Mouse (Mus musculus): ENCODE measurements around the gene Reg4.

The Reg4 gene

DNA sequence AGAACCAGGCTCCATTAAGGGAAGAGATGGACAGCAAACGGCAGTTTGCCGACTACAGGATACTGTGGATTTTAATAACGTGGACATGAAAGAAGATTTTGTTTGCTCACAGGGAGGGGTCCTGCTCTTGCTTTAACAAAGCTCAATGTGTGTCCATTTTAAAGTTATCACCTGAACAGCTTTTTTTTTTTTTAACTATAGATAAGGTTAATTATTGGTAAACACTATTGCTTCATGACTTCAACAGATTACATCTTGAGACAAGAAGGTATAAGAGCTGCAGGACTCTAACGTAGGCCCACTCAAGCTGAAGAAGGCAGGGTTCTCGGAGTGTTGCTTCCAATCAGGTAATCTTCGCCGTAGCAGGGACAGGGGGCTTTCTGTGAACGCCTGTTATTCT lies at the start of gene Reg4:
Reg4 (plus strand) TSS at position 301 of the 400 bp plus-strand sequence.
- no peak for DNase-seq (ENCODE audit: low spot score)

GRCm38 (mm10) chr3:98178340-98178739 lies 43.6 kb upstream of the Reg4 start:
- no peak for DNase-seq (ENCODE audit: low spot score)

- no peak for DNase-seq (ENCODE audit: low spot score)
These were observed 41.2 kb upstream of the Reg4 start for GRCm38 (mm10) chr3:98180805-98181204.

- no peak for DNase-seq (ENCODE audit: low spot score)
These were observed 36.7 kb upstream of the Reg4 start for GRCm38 (mm10) chr3:98185163-98185714.

GRCm38 (mm10) chr3:98187777-98188176 lies 34.2 kb upstream of the Reg4 start:
- no peak for DNase-seq (ENCODE audit: low spot score)

- DNase-seq (ENCODE audit: low spot score) = no peak
These were observed 24.0 kb upstream of the Reg4 start for GRCm38 (mm10) chr3:98197711-98198532.

GRCm38 (mm10) chr3:98199747-98200146 lies 22.2 kb upstream of the Reg4 start:
- DNase-seq (ENCODE audit: low spot score) = no peak

DNA sequence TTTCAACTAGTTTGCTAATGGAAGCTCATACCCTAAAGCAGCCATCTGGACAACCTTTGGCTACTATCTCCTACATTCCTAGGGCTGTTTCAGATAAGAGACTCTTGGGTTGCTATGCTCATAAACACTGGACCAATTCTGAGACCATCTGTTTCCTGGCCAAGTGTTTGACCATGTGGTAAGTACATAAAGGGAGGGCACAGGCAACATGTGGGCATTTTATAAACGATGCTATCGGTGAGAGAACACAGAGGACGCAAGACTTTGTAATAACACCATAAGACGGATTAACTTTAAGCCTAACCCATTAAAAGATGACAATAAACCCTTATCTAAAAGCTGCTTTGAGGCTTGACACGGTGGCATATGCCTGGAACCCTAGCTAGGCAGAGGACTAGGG lies 18.7 kb upstream of the Reg4 start:
- DNase-seq (ENCODE audit: low spot score) = no peak

GRCm38 (mm10) chr3:98206977-98207376 lies 15.0 kb upstream of the Reg4 start:
- DNase-seq (ENCODE audit: low spot score) = no peak

DNA sequence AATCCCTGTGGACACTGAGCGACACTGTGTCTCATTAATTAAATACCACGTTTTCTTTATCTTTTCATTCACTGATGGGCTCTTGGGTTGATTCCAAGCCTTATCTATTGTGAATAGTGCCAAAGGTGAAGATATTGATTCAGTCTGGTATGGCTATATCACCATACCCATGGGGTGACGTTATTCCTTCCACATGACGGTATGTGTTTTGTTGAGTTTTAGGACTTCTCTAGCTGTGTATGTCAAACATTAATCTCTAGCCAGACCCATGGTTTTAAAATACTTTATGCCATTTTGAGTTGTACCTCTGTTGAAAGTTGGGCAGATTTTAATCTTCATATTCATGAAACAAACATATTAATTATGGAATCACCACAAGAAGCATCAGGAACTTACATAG lies 12.8 kb upstream of the Reg4 start:
- DNase-seq (ENCODE audit: low spot score) = no peak

- no peak for DNase-seq (ENCODE audit: low spot score)
These were observed 11.1 kb upstream of the Reg4 start for GRCm38 (mm10) chr3:98210860-98211259.

GRCm38 (mm10) chr3:98211301-98212081 lies 10.5 kb upstream of the Reg4 start:
- no peak for DNase-seq (ENCODE audit: low spot score)

GRCm38 (mm10) chr3:98216296-98216695 lies 5.7 kb upstream of the Reg4 start:
- DNase-seq (ENCODE audit: low spot score) = no peak

DNA sequence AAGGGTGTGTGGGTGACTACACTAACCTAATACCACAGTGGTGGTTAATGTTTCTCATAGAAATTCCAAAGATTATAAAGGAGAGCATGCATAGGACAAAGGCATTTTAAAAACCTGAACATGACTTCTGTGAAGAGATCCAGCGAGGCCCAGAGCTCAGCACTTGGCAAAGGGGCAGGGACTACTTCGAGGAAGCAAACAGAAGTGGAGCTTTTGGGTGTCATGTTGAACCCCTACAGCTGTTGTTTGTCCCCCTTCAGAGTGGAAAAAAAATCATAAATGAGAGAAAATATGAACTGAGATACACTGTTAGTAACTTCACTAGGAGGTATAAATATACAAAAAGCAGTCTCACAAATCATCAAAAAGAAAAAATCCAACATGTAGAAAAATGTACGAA lies 1.3 kb downstream of the Reg4 start:
- DNase-seq (ENCODE audit: low spot score) = no peak

GRCm38 (mm10) chr3:98223783-98224580 lies 2.0 kb downstream of the Reg4 start:
- DNase-seq (ENCODE audit: low spot score) = no peak

- DNase-seq (ENCODE audit: low spot score) = no peak
These were observed 3.0 kb downstream of the Reg4 start for GRCm38 (mm10) chr3:98224975-98225374.

DNA sequence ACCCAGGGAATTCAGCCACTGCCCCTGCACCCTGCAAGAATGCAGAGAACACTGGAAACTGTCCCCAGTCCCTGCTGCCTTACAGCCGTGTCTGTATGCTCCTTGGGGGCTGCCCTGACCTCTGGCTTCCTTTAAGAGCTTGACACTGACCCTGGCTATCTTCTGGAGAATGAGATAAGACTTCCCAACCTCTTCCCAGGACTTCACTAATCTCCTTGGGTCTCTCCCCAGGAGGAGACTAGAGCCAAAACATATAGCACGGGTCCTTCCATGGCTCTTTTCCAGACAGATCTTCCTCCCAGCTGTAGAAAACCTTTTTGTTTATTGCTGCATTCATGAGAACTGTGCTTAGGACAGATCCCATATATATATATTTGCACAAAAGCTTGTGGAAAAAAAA lies 3.8 kb downstream of the Reg4 start:
- no peak for DNase-seq (ENCODE audit: low spot score)

DNA sequence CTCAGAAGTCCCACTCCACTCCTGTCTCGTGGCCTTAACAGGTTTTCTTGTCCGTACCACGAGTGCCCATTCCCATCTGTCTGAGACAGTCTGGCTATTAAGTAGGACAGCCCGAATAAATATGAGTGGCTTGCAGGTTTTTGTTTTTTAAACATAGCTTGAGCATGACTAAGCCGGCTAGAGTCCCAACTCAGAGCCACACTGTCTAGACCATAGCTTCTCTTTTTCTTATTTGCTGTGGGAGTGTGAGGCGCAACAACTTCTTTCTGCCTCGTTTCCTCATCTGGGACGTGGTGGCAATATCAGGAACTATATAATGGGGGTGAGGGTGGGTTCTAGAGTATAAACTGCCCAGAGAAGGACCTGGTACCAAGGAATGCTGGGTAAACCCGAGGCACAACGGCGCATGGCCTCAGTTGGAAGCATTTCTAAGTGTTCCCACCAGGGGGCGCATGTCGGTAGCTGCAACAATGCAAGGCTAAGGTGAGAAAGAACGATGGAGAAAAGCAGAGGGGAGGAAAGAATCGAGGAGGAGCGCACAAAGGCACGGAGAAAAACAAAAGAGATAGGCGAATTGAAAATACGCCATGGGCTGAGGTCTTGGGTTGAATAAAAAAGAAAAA lies 5.1 kb downstream of the Reg4 start:
- peak; percentile 34 for DNase-seq (ENCODE audit: low spot score)

- no peak for DNase-seq (ENCODE audit: low spot score)
These were observed 5.8 kb downstream of the Reg4 start for GRCm38 (mm10) chr3:98227763-98228162.

- DNase-seq (ENCODE audit: low spot score) = no peak
These were observed 8.0 kb downstream of the Reg4 start for GRCm38 (mm10) chr3:98229943-98230342.

DNA sequence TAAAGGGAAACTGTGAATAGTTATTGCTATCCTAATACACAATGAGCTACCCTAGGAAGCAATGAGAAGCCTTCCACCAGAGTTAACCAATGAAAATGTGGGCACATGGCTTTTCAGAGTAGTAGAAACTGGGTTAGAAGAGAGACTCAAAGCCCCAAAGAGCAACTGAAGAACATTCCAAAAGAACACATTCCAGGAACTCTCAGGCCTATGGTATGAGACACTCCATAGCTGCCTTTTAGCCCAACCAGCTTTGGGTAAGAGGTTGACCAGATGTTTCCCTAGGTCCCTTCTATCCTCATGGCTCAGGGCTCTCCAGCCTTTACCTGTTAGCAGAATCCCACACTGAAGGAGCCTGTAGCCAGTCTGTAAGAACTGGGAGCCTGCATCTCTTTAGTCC lies 11.5 kb downstream of the Reg4 start:
- DNase-seq (ENCODE audit: low spot score) = no peak

DNA sequence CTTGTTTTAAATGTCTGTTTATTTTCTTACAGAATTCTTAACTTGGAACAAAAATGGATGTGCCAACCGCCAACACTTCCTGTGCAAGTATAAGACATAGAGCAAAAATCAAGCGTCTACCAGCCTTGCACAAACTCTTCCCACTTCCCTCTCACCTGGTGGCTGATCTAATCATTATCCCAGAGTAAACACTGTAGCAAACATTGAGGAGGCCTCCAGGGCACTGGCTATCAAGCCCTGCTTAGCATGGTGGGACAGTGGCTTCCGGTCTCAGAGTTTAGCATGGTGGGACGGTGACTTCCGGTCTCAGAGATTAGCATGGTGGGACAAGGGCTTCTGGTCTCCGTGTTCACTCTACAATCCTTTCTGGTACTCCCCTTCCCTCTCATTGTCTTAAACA lies 14.3 kb downstream of the Reg4 start:
- DNase-seq (ENCODE audit: low spot score) = no peak

Data from spleen, adult 12 weeks (tissue).